Mouse (Mus musculus) heart, embryonic 15.5 days (tissue): ENCODE data around the gene Tmem160. TPM values are rescaled to one million over a fixed set of nuclear protein-coding genes. Genes with fewer than 3 reads are reported as not detected.

Experiments used
- ATAC-seq: fragments of 200-750 bp; cut with Nextera tagmentation; replicated peaks from 2 replicates; pipeline ENCODE4 v1.8.0; 2017; ENCODE audit warnings: low read depth, moderate TSS enrichment; ENCODE audit not compliant: insufficient number of reproducible peaks, insufficient read depth, low FRiP score
- H3K27ac ChIP-seq: fragments of 300-500 bp; sonication (generic); 2 replicates; pipeline ENCODE4 v1.5.1; 2015; ENCODE audit warnings: mild to moderate bottlenecking, inconsistent platforms
- H3K27me3 ChIP-seq: fragments of 300-500 bp; sonication (generic); 2 replicates; pipeline ENCODE4 v1.6.1; 2015; ENCODE audit warnings: inconsistent platforms
- H3K36me3 ChIP-seq: fragments of 300-500 bp; sonication (generic); 2 replicates; pipeline ENCODE4 v1.6.1; 2015; ENCODE audit warnings: mild to moderate bottlenecking, inconsistent platforms
- H3K4me1 ChIP-seq: fragments of 300-500 bp; sonication (generic); replicated peaks from 2 replicates; pipeline ENCODE4 v1.6.1; 2015; ENCODE audit warnings: inconsistent platforms
- H3K4me2 ChIP-seq: fragments of 300-500 bp; sonication (generic); 2 replicates; pipeline ENCODE4 v1.6.1; 2015; ENCODE audit warnings: inconsistent platforms, mild to moderate bottlenecking, moderate library complexity
- H3K4me3 ChIP-seq: fragments of 300-500 bp; sonication (generic); 2 replicates; pipeline ENCODE4 v1.5.1; 2015; ENCODE audit warnings: mild to moderate bottlenecking, inconsistent platforms
- H3K9ac ChIP-seq: fragments of 300-500 bp; sonication (generic); 2 replicates; pipeline ENCODE4 v1.6.1; 2015; ENCODE audit warnings: mild to moderate bottlenecking, inconsistent platforms
- H3K9me3 ChIP-seq: fragments of 300-500 bp; sonication (generic); replicated peaks from 2 replicates; pipeline ENCODE4 v1.6.1; 2016; ENCODE audit warnings: inconsistent platforms
- WGBS: fragments of 180-500 bp; shearing (Covaris S2); methylation state at CpG from one replicate; pipeline ENCODE4 v1.1.7; 2015; ENCODE audit warnings: mixed read lengths; 5-methylcytosine and 5-hydroxymethylcytosine counted together
- polyA plus RNA-seq: library from polyadenylated mRNA; unstranded; fragments of >200 nt; fragmentation: Nextera tagmentation; extraction: Ambion mirVana; gene quantifications from 2 replicates; pipeline ENCODE4 v1.2.1, GENCODE M21; 2015

Tmem160 gene
- polyA plus RNA-seq, 1 experiment from 2014 or later: 76.1 TPM

- ATAC-seq: no peak
- H3K4me2 ChIP-seq: no peak overlapping the region
- no peak overlapping the region for H3K4me3 ChIP-seq
- no peaks in the 10 kb centered on the region for H3K9me3 ChIP-seq
- peaks cover 23% of the 10 kb centered on the region for H3K4me1 ChIP-seq
- no peaks in the 10 kb centered on the region for H3K36me3 ChIP-seq
- WGBS: 15% methylated on average over 17 of the region's 17 CpGs
- no peak overlapping the region for H3K27ac ChIP-seq
- no peak overlapping the region for H3K9ac ChIP-seq
- H3K27me3 ChIP-seq: peaks cover 93% of the 10 kb centered on the region
Observed at GRCm38 (mm10) chr7:16472116-16472709, 19.6 kb downstream of the Tmem160 start.

- peaks cover 86% of the 10 kb centered on the region for H3K27me3 ChIP-seq
- H3K36me3 ChIP-seq: no peaks in the 10 kb centered on the region
- H3K9ac ChIP-seq: no peak overlapping the region
- no peaks in the 10 kb centered on the region for H3K9me3 ChIP-seq
- no peak overlapping the region for H3K4me3 ChIP-seq
- 62% methylated on average over 8 of the region's 8 CpGs for WGBS
- H3K4me1 ChIP-seq: peaks cover 23% of the 10 kb centered on the region
- no peak overlapping the region for H3K27ac ChIP-seq
- no peak for ATAC-seq
- H3K4me2 ChIP-seq: no peak overlapping the region
Observed at GRCm38 (mm10) chr7:16473847-16474246, 21.3 kb downstream of the Tmem160 start.

- Histone ChIP-seq H3K27ac (no peak overlapping the region), H3K9ac (no peak overlapping the region), H3K4me1 (peaks cover 23% of the 10 kb centered on the region), H3K36me3 (no peaks in the 10 kb centered on the region), H3K9me3 (no peaks in the 10 kb centered on the region), H3K4me3 (peak overlapping the region; percentile 21), H3K4me2 (peak overlapping the region; percentile 51), H3K27me3 (peaks cover 84% of the 10 kb centered on the region)
- ATAC-seq: no peak
- WGBS: 5% methylated on average over 33 of the region's 33 CpGs
Observed at GRCm38 (mm10) chr7:16474445-16474844, 21.9 kb downstream of the Tmem160 start.

- H3K27me3 ChIP-seq: peaks cover 82% of the 10 kb centered on the region
- ATAC-seq: no peak
- no peaks in the 10 kb centered on the region for H3K36me3 ChIP-seq
- H3K9ac ChIP-seq: no peak overlapping the region
- H3K4me3 ChIP-seq: peak overlapping the region; percentile 36
- 4% methylated on average over 23 of the region's 23 CpGs for WGBS
- H3K4me1 ChIP-seq: peaks cover 23% of the 10 kb centered on the region
- no peaks in the 10 kb centered on the region for H3K9me3 ChIP-seq
- no peak overlapping the region for H3K27ac ChIP-seq
- peak overlapping the region; percentile 62 for H3K4me2 ChIP-seq
Observed at GRCm38 (mm10) chr7:16475321-16475720, 22.7 kb downstream of the Tmem160 start.

GRCm38 (mm10) chr7:16475764-16476599, 23.4 kb downstream of the Tmem160 start:
- ATAC-seq: no peak
- 1% methylated on average over 57 of the region's 59 CpGs for WGBS

GRCm38 (mm10) chr7:16476600-16476989, 24.0 kb downstream of the Tmem160 start:
- Histone ChIP-seq H3K27ac (no peak overlapping the region), H3K27me3 (peaks cover 77% of the 10 kb centered on the region), H3K9me3 (no peaks in the 10 kb centered on the region), H3K4me3 (peak overlapping the region; percentile 36), H3K36me3 (no peaks in the 10 kb centered on the region), H3K4me2 (peak overlapping the region; percentile 62), H3K4me1 (peaks cover 23% of the 10 kb centered on the region), H3K9ac (no peak overlapping the region)
- ATAC-seq: no peak
- WGBS: 2% methylated on average over 34 of the region's 34 CpGs

More at GRCm38 (mm10) chr7:16475764-16476599, 23.4 kb downstream of the Tmem160 start:
- peak overlapping the region; percentile 62 for H3K4me2 ChIP-seq
- peak overlapping the region; percentile 36 for H3K4me3 ChIP-seq
- H3K27ac ChIP-seq: no peak overlapping the region
- H3K4me1 ChIP-seq: peaks cover 23% of the 10 kb centered on the region
- no peaks in the 10 kb centered on the region for H3K36me3 ChIP-seq
- H3K27me3 ChIP-seq: peaks cover 79% of the 10 kb centered on the region
- H3K9ac ChIP-seq: no peak overlapping the region
- H3K9me3 ChIP-seq: no peaks in the 10 kb centered on the region

GRCm38 (mm10) chr7:16477628-16478027, 25.0 kb downstream of the Tmem160 start, which contains the start of gene Npas1:
Npas1 (minus strand) TSS chr7:16477728.
- Histone ChIP-seq H3K36me3 (no peaks in the 10 kb centered on the region), H3K27ac (no peak within 1 kb of the TSS), H3K4me3 (peak within 1 kb of the TSS; percentile 36), H3K4me2 (peak within 1 kb of the TSS; percentile 62), H3K4me1 (peaks cover 23% of the 10 kb centered on the region), H3K9ac (no peak within 1 kb of the TSS), H3K27me3 (peaks cover 68% of the 10 kb centered on the region), H3K9me3 (no peaks in the 10 kb centered on the region)
- no peak for ATAC-seq
- 81% methylated on average over 8 of the region's 8 CpGs for WGBS

- no peaks in the 10 kb centered on the region for H3K36me3 ChIP-seq
- no peaks in the 10 kb centered on the region for H3K27me3 ChIP-seq
- no peaks in the 10 kb centered on the region for H3K9me3 ChIP-seq
- H3K27ac ChIP-seq: no peak overlapping the region
- no peak overlapping the region for H3K4me3 ChIP-seq
- no peaks in the 10 kb centered on the region for H3K4me1 ChIP-seq
- no peak overlapping the region for H3K9ac ChIP-seq
- no peak for ATAC-seq
- H3K4me2 ChIP-seq: no peak overlapping the region
Observed at GRCm38 (mm10) chr7:16488816-16489215, 36.2 kb downstream of the Tmem160 start.

- Histone ChIP-seq H3K36me3 (no peaks in the 10 kb centered on the region), H3K9ac (no peak overlapping the region), H3K9me3 (no peaks in the 10 kb centered on the region), H3K4me3 (no peak overlapping the region), H3K27ac (no peak overlapping the region), H3K4me2 (no peak overlapping the region), H3K4me1 (no peaks in the 10 kb centered on the region), H3K27me3 (no peaks in the 10 kb centered on the region)
- ATAC-seq: no peak
- WGBS: 79% methylated on average over 9 of the region's 9 CpGs
Observed at GRCm38 (mm10) chr7:16489948-16490347, 37.4 kb downstream of the Tmem160 start.

- H3K4me3 ChIP-seq: no peak overlapping the region
- WGBS: 38% methylated on average over 3 of the region's 3 CpGs
- H3K36me3 ChIP-seq: peaks cover 15% of the 10 kb centered on the region; the same call in 1 of the 2 replicates
- no peak overlapping the region for H3K9ac ChIP-seq
- peaks cover 2% of the 10 kb centered on the region; the same call in 1 of the 2 replicates for H3K4me1 ChIP-seq
- H3K4me2 ChIP-seq: no peak overlapping the region
- no peak overlapping the region for H3K27ac ChIP-seq
- H3K27me3 ChIP-seq: no peaks in the 10 kb centered on the region
- no peak for ATAC-seq
- H3K9me3 ChIP-seq: no peaks in the 10 kb centered on the region
Observed at GRCm38 (mm10) chr7:16491759-16492158, 39.2 kb downstream of the Tmem160 start.

GRCm38 (mm10) chr7:16492211-16492610, 39.6 kb downstream of the Tmem160 start:
- Histone ChIP-seq H3K4me1 (peaks cover 2% of the 10 kb centered on the region; the same call in 1 of the 2 replicates), H3K9ac (no peak overlapping the region), H3K27me3 (no peaks in the 10 kb centered on the region), H3K9me3 (no peaks in the 10 kb centered on the region), H3K36me3 (peaks cover 19% of the 10 kb centered on the region; the same call in 1 of the 2 replicates), H3K4me2 (no peak overlapping the region), H3K27ac (no peak overlapping the region), H3K4me3 (no peak overlapping the region)
- no peak for ATAC-seq
- WGBS: 61% methylated on average over 3 of the region's 3 CpGs
